Mouse (Mus musculus): ENCODE measurements at regions not wholly inside any gene's neighbourhood (a gene's known extent, or its start where the extent isn't known, plus 50 kb on each side); places are given as distances from the start of the nearest gene placed in this dataset.

DNA sequence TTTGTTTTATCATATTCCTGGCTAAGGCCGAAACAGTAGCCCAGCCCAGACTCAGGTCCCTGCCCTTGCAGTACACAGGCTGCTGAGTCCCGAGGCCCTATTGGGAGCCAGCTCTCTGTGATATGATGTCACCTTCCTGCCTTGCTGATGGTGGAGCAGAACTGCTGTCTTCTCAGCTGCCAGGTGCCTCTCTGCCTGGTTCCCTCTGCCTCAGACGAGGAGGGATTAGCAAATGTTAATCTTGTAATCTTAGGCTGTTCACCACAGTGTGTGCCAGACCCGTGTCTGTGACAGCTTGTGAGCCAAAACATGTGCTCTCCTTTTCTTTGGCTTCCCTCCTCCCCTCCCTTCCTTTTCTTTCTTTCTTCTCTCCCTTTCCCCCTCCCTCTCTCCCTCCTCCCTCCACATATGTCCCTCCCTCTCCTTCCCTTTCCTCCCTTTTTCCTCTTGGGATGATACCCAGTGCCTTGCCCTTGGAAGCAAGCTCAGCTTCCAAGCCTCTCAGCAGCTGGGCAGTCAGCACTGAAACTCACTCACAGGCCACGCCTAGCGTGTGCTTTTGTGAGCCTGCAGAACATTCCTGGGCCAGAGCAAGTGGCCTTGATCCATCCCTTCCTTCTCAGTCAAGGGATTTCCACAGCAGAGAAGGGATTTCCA lies 126.6 kb upstream of the Eef2kmt start:
- 19% methylated on average over 6 of the region's 6 CpGs for WGBS
- no peak overlapping the region for H3K27ac ChIP-seq (ENCODE audit: low read length)
- no peaks in the 10 kb centered on the region for H3K27me3 ChIP-seq (ENCODE audit: control insufficient read depth, insufficient read depth, low read length)
- ATAC-seq (ENCODE audit: insufficient number of reproducible peaks, insufficient read depth, low FRiP score, low read depth), result no peak
- no peaks in the 10 kb centered on the region for H3K36me3 ChIP-seq (ENCODE audit: control insufficient read depth, insufficient read depth, low read length)
- H3K9me3 ChIP-seq (ENCODE audit: control insufficient read depth, low read depth, low read length), result no peaks in the 10 kb centered on the region
- H3K9ac ChIP-seq (replicated peaks; ENCODE audit: low read depth, low read length), result no peak overlapping the region
- H3K4me1 ChIP-seq (ENCODE audit: control insufficient read depth, insufficient read depth, low read length), result no peaks in the 10 kb centered on the region
- H3K4me2 ChIP-seq (replicated peaks; ENCODE audit: low read depth, low read length), result no peak overlapping the region
- H3K4me3 ChIP-seq (ENCODE audit: low read depth, low read length), result no peak overlapping the region

DNA sequence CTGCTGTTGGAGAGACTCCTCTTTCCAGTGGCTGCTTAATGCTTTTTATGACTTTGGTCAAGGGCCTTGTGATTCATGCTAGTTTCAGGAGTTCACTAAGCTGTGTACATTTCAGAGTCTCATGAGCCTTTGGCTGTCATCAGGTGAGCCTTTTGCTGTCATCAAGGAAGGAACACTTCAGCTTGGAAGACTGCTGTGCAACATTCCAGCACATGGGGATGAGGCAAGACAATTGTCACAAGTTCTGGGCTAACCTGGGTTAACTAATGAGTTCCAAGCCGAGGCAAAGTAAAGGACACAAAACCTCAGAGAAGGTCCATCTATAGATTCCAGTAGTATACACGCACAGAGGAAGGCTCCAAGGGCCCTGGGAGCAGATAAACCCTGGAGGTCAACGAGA lies 124.8 kb upstream of the Eef2kmt start:
- H3K36me3 ChIP-seq (ENCODE audit: control insufficient read depth, insufficient read depth, low read length), result no peaks in the 10 kb centered on the region
- no peaks in the 10 kb centered on the region for H3K9me3 ChIP-seq (ENCODE audit: control insufficient read depth, low read depth, low read length)
- no peak overlapping the region for H3K27ac ChIP-seq (ENCODE audit: low read length)
- no peak overlapping the region for H3K9ac ChIP-seq (replicated peaks; ENCODE audit: low read depth, low read length)
- H3K4me3 ChIP-seq (ENCODE audit: low read depth, low read length), result no peak overlapping the region
- no peak for ATAC-seq (ENCODE audit: insufficient number of reproducible peaks, insufficient read depth, low FRiP score, low read depth)
- no peaks in the 10 kb centered on the region for H3K4me1 ChIP-seq (ENCODE audit: control insufficient read depth, insufficient read depth, low read length)
- H3K27me3 ChIP-seq (ENCODE audit: control insufficient read depth, insufficient read depth, low read length), result no peaks in the 10 kb centered on the region
- 81% methylated on average over 3 of the region's 3 CpGs for WGBS
- no peak overlapping the region for H3K4me2 ChIP-seq (replicated peaks; ENCODE audit: low read depth, low read length)

DNA sequence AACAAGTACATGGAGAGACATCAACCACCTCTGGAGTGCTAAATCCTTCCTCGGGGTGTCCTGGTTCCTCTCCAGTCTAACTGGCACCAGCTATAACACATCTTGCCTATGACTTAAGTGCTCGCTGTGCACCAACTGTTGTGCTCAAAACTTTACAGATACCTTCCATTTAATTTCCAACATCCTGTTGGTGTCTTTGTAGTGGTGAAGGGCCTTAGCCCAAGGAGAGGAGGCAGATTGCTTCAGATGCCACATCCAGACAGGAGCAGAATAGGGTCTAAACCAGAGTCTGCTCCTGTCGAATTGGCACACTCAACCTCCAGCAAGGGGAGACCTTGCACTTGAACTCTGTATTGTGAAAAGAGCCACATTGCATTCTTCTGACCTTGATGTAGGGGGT lies 121.2 kb upstream of the Eef2kmt start:
- no peak overlapping the region for H3K9ac ChIP-seq (replicated peaks; ENCODE audit: low read depth, low read length)
- H3K4me1 ChIP-seq (ENCODE audit: control insufficient read depth, insufficient read depth, low read length), result no peaks in the 10 kb centered on the region
- H3K9me3 ChIP-seq (ENCODE audit: control insufficient read depth, low read depth, low read length), result no peaks in the 10 kb centered on the region
- no peak overlapping the region for H3K4me2 ChIP-seq (replicated peaks; ENCODE audit: low read depth, low read length)
- 91% methylated on average over 3 of the region's 3 CpGs for WGBS
- no peak overlapping the region for H3K27ac ChIP-seq (ENCODE audit: low read length)
- no peak overlapping the region for H3K4me3 ChIP-seq (ENCODE audit: low read depth, low read length)
- no peaks in the 10 kb centered on the region for H3K27me3 ChIP-seq (ENCODE audit: control insufficient read depth, insufficient read depth, low read length)
- ATAC-seq (ENCODE audit: insufficient number of reproducible peaks, insufficient read depth, low FRiP score, low read depth), result no peak
- no peaks in the 10 kb centered on the region for H3K36me3 ChIP-seq (ENCODE audit: control insufficient read depth, insufficient read depth, low read length)

DNA sequence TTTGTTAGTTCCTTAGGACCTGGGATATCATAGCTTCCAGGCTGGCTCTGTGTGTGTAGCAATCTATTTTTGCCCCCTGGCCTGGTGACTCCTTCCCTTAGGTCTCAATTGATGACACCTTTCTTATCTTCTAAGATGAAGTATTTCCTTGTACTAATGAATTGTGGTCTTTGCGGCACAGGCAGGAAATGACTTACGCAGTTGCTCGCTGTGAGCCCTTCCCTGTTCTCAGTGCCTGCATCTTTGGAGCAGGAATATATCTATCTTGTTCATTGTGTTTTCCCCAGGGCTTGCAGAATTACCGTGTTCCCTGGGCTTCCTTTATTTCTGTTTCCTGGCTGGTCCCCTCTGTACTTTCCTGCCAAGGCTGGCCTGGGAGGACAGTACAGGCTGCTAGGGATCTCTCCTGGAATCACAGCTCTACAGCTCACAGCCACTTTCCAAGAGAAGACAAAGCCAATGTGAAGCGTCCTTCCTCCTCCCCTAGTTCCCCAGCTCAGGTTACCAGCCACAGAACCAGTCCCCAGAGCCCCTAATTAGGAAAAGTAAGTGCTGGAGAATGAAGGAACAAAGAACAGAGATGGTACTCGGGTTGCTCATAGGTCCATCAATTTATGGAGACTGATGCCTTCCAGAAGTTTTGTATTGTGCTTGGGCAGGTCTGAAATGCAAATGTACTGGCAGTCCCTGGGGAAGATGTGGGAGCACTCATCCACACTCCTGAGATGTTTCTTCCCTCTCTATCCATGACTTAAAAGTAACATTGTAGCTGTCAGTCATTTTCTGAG lies 119.2 kb upstream of the Eef2kmt start:
- H3K27ac ChIP-seq (ENCODE audit: low read length), result no peak overlapping the region
- WGBS, result 26% methylated on average over 6 of the region's 6 CpGs
- ATAC-seq (ENCODE audit: insufficient number of reproducible peaks, insufficient read depth, low FRiP score, low read depth), result no peak

DNA sequence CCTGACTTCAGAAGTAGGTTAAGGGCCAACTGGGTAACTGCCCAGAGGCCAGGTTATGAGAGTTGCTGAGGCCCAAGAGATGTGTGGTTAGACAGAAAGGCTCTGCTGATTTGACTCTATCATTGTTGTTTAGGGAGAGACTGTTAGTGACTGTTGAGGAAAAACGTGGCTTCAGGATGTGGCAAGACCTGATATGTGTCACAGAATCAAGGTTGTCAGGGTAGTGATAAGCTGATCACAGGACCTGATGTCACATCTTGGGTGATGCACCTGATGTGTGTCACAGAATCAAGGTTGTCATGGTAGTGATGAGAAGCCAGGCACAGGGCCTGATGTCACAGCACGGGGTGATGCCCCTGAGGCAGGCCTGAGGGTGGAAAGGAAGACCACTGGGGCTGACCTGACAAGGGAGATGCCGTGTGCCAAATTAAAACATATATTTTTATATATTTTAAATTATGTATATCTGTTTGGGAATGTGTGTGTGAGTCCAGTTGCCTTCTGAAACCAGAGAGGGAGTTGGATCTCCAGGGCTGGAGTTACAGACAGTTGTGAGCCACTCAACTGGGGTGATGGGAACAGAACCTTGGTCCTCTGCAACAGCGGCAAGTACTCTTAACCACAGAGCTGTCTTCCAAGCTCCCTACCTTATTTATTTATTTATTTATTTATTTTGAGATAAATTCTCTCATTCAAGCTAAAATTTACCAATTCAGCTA lies 115.6 kb upstream of the Eef2kmt start:
- Histone ChIP-seq H3K36me3 (ENCODE audit: control insufficient read depth, insufficient read depth, low read length) (no peaks in the 10 kb centered on the region), H3K4me1 (ENCODE audit: control insufficient read depth, insufficient read depth, low read length) (no peaks in the 10 kb centered on the region), H3K4me3 (ENCODE audit: low read depth, low read length) (no peak overlapping the region), H3K27ac (ENCODE audit: low read length) (no peak overlapping the region), H3K9me3 (ENCODE audit: control insufficient read depth, low read depth, low read length) (no peaks in the 10 kb centered on the region), H3K4me2 (replicated peaks; ENCODE audit: low read depth, low read length) (no peak overlapping the region), H3K27me3 (ENCODE audit: control insufficient read depth, insufficient read depth, low read length) (no peaks in the 10 kb centered on the region), H3K9ac (replicated peaks; ENCODE audit: low read depth, low read length) (no peak overlapping the region)
- no peak for ATAC-seq (ENCODE audit: insufficient number of reproducible peaks, insufficient read depth, low FRiP score, low read depth)
- WGBS, result 84% methylated on average over 4 of the region's 4 CpGs

More for the DNA sequence above, 119.2 kb upstream of the Eef2kmt start:
- Histone ChIP-seq H3K36me3 (ENCODE audit: control insufficient read depth, insufficient read depth, low read length) (no peaks in the 10 kb centered on the region), H3K27me3 (ENCODE audit: control insufficient read depth, insufficient read depth, low read length) (no peaks in the 10 kb centered on the region), H3K9ac (replicated peaks; ENCODE audit: low read depth, low read length) (no peak overlapping the region), H3K9me3 (ENCODE audit: control insufficient read depth, low read depth, low read length) (no peaks in the 10 kb centered on the region), H3K4me3 (ENCODE audit: low read depth, low read length) (no peak overlapping the region), H3K4me2 (replicated peaks; ENCODE audit: low read depth, low read length) (no peak overlapping the region), H3K4me1 (ENCODE audit: control insufficient read depth, insufficient read depth, low read length) (no peaks in the 10 kb centered on the region)

DNA sequence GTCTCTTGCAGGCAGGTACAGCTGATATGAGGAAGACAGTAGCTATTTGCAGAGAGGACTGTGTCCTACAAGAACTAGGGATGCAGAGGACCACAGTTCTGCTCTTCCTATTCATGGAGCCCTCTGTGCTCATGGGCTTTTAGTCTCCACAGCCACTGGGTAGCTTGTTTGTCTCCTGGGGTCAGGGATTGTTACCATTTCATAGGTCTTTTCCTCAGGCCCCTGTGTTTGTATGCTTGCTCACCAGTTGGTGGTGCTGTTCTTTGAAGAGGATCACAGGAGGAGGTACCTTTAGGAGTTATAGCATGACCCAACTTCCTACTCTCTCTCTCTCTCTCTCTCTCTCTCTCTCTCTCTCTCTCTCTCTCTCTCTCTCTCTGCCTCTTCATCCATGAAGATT lies 114.7 kb upstream of the Eef2kmt start:
- H3K27me3 ChIP-seq (ENCODE audit: control insufficient read depth, insufficient read depth, low read length), result no peaks in the 10 kb centered on the region
- no peak for ATAC-seq (ENCODE audit: insufficient number of reproducible peaks, insufficient read depth, low FRiP score, low read depth)
- no peak overlapping the region for H3K9ac ChIP-seq (replicated peaks; ENCODE audit: low read depth, low read length)
- no peak overlapping the region for H3K4me3 ChIP-seq (ENCODE audit: low read depth, low read length)
- H3K27ac ChIP-seq (ENCODE audit: low read length), result no peak overlapping the region
- no peak overlapping the region for H3K4me2 ChIP-seq (replicated peaks; ENCODE audit: low read depth, low read length)
- no peaks in the 10 kb centered on the region for H3K4me1 ChIP-seq (ENCODE audit: control insufficient read depth, insufficient read depth, low read length)
- no peaks in the 10 kb centered on the region for H3K36me3 ChIP-seq (ENCODE audit: control insufficient read depth, insufficient read depth, low read length)
- no peaks in the 10 kb centered on the region for H3K9me3 ChIP-seq (ENCODE audit: control insufficient read depth, low read depth, low read length)

DNA sequence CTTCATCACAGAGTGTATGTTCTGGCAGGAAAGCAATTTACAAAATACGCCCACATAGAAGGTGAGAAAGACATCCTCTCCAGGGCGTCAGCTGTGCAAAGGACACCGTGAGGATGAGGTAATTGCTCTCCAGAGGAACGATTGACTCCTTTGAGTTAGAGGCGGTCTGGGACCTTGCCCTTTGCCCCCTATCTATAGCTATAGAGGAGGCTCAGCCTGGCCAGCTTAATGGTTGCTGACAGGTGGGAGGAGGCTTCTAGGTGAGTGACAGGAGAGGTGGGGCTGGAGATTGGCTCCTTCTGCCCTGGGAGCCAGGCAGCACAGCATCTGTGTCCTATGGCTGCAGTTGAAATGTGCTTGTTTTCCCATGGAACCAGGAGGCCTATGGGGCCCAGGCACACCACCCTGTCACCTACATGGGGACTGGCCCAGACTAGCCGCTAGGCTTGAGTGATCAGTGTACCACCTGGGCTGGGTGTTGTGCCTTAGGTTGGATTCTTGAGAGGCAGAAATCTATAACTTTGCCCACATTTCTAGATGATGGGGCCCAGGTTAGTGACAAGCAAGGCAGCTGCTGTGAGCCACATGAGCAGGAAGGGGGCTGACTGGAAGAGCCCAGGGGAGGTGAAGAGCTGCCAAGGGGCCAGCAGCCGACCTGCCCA lies 113.2 kb upstream of the Eef2kmt start:
- no peak for ATAC-seq (ENCODE audit: insufficient number of reproducible peaks, insufficient read depth, low FRiP score, low read depth)
- no peak overlapping the region for H3K9ac ChIP-seq (replicated peaks; ENCODE audit: low read depth, low read length)
- 33% methylated on average over 7 of the region's 7 CpGs for WGBS

DNA sequence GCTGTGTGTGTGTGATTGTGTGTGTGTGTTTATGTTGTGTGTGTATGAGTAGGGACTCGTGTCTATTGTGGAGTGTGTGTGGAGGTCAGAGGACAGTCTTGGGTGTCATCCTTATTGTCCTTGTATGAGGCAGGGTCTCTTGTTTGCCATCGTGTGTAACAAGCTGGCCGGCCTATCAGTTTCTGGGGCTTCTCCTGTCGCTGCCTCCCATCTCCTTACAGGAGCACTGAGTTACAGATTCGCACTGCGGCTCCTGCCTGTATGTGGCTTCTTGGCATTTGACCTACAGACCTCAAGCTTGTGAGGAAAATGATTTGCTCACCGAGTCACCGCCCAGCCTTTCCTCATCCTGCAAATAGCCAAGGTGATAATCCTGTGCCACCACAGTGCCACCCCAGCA lies 112.6 kb upstream of the Eef2kmt start:
- no peak overlapping the region for H3K9ac ChIP-seq (replicated peaks; ENCODE audit: low read depth, low read length)
- H3K4me1 ChIP-seq (ENCODE audit: control insufficient read depth, insufficient read depth, low read length), result no peaks in the 10 kb centered on the region
- H3K9me3 ChIP-seq (ENCODE audit: control insufficient read depth, low read depth, low read length), result no peaks in the 10 kb centered on the region
- WGBS, result 74% methylated on average over 8 of the region's 8 CpGs
- H3K36me3 ChIP-seq (ENCODE audit: control insufficient read depth, insufficient read depth, low read length), result no peaks in the 10 kb centered on the region
- H3K4me3 ChIP-seq (ENCODE audit: low read depth, low read length), result no peak overlapping the region
- H3K27me3 ChIP-seq (ENCODE audit: control insufficient read depth, insufficient read depth, low read length), result no peaks in the 10 kb centered on the region
- no peak overlapping the region for H3K4me2 ChIP-seq (replicated peaks; ENCODE audit: low read depth, low read length)
- ATAC-seq (ENCODE audit: insufficient number of reproducible peaks, insufficient read depth, low FRiP score, low read depth), result no peak
- no peak overlapping the region for H3K27ac ChIP-seq (ENCODE audit: low read length)

More for the DNA sequence above, 113.2 kb upstream of the Eef2kmt start:
- no peaks in the 10 kb centered on the region for H3K36me3 ChIP-seq (ENCODE audit: control insufficient read depth, insufficient read depth, low read length)
- H3K27ac ChIP-seq (ENCODE audit: low read length), result no peak overlapping the region
- H3K4me1 ChIP-seq (ENCODE audit: control insufficient read depth, insufficient read depth, low read length), result no peaks in the 10 kb centered on the region
- H3K4me2 ChIP-seq (replicated peaks; ENCODE audit: low read depth, low read length), result no peak overlapping the region
- no peaks in the 10 kb centered on the region for H3K27me3 ChIP-seq (ENCODE audit: control insufficient read depth, insufficient read depth, low read length)
- no peaks in the 10 kb centered on the region for H3K9me3 ChIP-seq (ENCODE audit: control insufficient read depth, low read depth, low read length)
- H3K4me3 ChIP-seq (ENCODE audit: low read depth, low read length), result no peak overlapping the region
